Mouse (Mus musculus) mouse trophoblast stem cell (cell line): ENCODE measurements at regions not wholly inside any gene's neighbourhood (a gene's known extent, or its start where the extent isn't known, plus 50 kb on each side); places are given as distances from the start of the nearest gene placed in this dataset.

ENCODE experiments used
- in situ Hi-C, 2 experiments: fragments of 300-500 bp; cut with MseI, MboI; formaldehyde crosslinking; loops; 2 replicates in 1 of 2; 3 replicates in 1 of 2; pipeline ENCODE4 v1.15.1; 2025

DNA sequence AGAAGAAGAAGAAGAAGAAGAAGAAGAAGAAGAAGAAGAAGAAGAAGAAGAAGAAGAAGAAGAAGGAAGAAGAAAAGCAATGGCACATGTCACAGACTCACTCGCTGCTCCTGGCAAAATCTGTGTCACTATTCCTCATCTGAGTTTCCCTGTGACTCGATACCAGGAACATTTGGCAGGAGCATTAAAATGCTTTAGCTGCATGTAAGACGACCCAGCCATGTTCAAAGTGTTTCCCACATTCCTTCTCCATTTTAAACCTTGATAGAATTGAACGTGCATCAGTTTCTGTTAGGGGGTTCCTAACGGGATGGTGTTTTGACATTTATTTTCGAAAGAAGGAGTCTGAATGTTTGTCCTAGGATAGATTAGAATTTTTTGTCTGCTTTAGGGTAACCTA, 51.2 kb upstream of the Pja2 start:
- in situ Hi-C loops: loop anchor here in 1 of 2 experiments (25.0 kb wide), 1 partner anchor 346 kb away; no protein-coding TSS in a partner anchor

DNA sequence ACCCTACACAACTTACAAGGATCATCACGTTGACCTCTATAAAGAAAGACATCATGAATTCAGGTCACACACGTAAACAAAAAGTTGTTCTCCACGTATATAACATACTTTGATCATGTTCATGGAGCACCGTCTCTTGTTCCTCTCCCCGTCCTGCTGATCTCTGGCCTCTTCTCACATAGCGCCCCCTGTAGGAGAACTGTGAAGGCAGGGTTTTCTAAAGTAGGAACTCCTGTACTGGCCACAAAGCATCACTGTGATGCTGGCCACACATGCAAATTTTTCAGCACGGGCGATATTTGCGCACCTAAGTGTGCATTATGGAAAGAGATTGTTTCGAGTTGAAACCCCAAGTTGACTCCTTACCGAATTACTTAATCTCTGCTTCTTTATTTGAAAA, 51.9 kb upstream of the Pja2 start:
- in situ Hi-C loops: loop anchor here in 1 of 2 experiments (25.0 kb wide), 1 partner anchor 346 kb away; no protein-coding TSS in a partner anchor

DNA sequence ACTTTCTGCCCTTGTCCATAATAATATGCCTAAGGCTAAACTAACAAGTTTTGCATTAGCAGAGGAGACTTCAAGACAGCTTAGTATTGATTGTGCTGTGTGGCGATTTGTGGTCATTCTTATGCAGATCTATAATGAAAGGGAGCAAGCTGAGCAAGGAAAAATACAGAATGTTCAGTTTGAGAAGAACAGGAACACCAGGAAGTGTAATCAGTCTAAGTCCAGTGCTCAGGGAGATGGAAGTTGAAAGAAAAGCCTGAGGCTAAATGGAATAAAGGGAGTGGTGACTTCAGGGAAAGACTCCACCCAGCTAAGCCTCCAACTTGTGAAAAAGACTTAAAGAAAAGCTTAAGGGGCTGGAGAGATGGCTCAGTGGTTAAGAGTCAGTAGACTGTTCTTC, 58.6 kb upstream of the Pja2 start:
- in situ Hi-C loops: loop anchor here in 1 of 2 experiments (25.0 kb wide), 1 partner anchor 353 kb away; no protein-coding TSS in a partner anchor

DNA sequence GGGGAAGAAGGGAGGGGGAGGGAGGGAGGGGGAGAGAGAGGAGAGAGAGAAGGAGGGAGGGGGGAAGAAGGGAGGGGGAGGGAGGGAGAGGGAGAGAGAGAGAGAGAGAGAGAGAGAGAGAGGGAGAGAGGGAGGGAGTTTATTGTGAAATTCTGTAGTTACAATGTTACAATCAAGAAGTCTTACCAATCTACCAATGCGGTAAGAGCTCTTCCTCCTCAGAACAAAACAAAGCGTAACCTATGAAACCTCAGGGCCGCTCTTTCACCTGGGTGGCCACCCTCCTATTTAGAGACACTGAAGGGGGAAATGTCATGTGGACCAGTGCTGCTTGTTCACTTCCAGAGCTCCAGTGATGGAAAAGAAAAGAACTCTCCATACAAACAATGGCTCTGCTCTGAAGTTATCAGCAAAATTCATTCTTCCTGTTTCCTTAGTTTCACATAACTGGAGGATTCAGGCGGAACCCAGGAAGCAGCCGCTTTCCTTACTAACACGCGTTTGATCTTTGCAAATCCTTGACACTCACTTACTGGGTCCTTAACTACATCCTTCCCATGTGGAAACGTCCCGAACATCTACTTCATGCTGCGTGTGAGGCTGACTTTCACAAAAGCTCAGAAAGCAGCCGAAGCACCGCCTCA, 65.7 kb upstream of the Pja2 start:
- in situ Hi-C loops: loop anchor here in 1 of 2 experiments (25.0 kb wide), 1 partner anchor 360 kb away; no protein-coding TSS in a partner anchor

- in situ Hi-C loops: loop anchor here in 1 of 2 experiments (25.0 kb wide), 1 partner anchor 361 kb away; no protein-coding TSS in a partner anchor
Observed at GRCm38 (mm10) chr17:64398114-64398692, 66.5 kb upstream of the Pja2 start.

DNA sequence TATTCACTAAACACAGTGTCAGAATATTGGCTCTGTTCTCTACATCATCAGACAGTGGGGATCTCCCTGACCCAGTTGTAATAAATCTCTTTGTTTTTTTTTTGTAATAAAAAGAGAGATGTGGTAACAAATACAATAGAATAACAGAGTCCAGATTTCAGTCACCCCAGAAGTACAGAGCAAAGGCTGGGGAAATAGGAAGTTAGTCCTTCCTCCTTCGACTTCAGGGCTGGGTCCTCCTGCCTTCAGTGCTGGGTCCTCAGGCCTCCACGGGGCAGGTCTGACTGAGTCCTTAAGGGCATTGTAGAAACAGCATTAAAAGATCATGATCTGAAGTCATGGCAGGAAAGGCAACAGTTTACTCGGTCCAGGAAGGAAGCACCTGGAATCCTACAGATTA, 67.0 kb upstream of the Pja2 start:
- in situ Hi-C loops: loop anchor here in 1 of 2 experiments (25.0 kb wide), 1 partner anchor 361 kb away; no protein-coding TSS in a partner anchor

- in situ Hi-C loops: no loop called here
Observed at GRCm38 (mm10) chr17:64406742-64407254, 75.1 kb upstream of the Pja2 start.

DNA sequence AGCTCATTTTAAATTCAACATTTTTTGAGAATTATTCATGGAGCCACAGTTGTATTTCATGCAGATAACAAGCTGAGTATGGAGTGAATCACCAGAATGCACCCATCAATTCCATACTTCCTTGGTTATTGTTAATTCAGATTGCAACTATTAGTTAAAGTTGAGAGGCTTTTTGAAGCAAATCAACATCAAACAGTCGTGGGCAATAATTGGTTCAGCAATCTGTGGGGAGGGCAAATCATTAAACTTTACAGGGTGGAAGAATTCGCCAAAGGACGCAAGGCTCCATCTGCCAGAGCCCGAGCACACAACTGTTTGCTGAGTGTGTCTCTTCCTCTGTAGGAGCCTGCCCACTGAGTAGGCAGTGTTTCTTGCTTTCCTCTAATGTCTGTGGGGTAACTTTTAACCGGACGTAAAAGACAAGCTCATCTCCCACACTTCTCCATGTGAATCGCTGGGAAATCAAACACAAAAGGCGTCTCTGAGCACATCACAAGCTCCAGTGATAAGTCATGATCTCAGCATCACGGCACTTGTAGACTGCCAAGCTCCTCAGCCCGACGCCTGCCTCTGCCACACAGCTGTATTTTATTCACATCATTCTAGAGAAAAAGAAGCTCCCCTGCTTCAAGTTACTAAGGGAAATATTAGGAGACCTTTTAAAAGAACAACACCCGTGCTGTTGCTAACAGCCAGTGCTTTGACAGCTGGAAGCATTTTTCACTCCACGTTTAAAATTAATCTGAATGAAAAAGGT, 75.7 kb upstream of the Pja2 start:
- in situ Hi-C loops: no loop called here

DNA sequence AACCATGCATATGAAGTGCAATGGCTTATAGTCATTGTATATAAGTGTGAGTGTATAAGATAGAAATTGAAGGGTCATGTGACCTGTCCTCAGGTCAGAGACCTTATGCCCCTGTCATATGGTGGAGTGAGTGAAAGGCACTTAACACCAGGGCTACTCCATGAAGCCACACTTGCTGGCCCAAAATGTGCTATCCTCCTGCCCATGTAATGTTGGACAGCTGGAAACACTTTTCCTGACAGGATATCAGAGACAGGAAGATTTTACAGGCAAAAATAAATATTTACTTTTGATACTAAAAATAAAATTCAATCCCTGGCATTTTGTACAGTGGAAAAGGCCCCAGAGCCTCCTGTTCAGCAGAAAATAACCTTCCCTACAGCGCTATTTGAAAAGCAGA, 94.1 kb upstream of the Pja2 start:
- in situ Hi-C loops: no loop called here

DNA sequence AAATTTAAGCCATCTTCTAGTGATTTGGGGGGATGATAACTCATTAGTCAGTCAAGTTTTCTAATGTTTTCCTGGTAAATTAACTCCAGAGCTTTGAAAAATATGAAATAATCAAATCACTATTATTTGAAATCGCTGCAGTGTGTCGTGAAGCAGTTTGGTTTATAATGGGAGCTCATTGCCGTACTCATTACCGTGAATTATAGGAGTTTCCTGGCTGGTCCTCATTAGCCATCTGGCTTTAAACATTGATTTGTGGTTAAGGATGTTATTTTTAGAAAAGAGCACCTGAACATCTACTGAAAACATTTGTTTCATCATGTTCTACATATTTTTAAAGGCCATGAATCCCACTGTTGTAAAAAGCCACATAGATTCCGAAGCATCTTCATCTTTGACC, 94.8 kb upstream of the Pja2 start:
- in situ Hi-C loops: no loop called here

DNA sequence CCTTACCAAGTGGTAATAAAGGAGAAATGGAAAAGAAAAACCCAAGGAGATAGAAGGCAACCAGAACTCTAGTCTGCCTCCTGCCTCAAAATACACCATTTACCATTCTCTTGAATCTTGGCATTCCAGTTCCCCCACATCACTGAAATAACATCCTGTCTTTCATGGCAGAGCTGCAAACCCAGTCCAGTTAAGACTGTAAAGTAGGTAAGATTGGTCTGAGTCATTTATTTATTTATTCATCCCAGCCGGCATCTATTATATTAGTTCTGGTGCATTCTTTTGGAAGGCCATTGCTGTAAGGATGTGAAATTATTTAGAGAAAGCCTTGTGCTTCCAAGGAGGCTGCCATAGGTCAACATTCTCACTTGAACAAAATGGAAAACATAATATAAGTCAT, 107.9 kb upstream of the Pja2 start:
- in situ Hi-C loops: no loop called here

GRCm38 (mm10) chr17:64454736-64455135, 123.0 kb upstream of the Pja2 start:
- in situ Hi-C loops: no loop called here

DNA sequence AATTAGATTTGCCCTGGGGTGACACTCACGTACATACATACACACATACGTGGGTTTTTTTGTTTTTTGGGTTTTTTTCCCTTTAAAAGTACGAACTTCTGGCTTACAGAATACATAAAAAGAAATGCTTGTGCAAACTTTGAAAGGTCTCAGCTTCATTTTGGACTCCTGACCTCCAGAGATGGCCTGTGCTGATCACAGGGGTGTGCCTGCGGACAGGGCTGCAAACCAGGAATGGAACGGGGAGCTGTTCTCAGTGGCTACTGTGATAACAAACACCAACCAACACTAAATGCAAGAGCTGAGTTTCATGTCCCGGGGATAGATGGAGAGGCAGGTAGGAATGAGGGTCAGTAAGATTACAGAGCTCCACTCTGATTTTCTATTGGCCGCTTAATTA, 134.3 kb upstream of the Man2a1 start:
- in situ Hi-C loops: no loop called here

DNA sequence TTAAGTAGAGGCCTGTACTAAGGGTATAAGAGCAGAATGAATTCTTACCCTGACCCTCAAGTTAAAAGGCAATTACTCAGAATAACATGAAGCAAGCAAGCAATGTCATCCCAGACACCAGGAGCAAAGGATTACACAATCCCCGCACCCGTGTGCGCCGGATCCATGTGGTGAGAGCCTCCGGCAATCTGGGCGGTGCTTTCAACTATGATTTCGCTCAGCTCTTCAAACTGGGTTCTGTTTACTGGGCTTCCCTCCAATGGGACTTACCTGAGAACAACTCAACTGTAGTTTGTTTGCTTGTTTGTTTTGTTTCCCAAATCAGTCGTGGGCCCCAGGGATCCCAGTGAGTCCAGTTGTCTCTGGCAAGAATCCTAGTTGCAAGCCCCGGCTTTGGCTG, 133.8 kb upstream of the Man2a1 start:
- in situ Hi-C loops: no loop called here

DNA sequence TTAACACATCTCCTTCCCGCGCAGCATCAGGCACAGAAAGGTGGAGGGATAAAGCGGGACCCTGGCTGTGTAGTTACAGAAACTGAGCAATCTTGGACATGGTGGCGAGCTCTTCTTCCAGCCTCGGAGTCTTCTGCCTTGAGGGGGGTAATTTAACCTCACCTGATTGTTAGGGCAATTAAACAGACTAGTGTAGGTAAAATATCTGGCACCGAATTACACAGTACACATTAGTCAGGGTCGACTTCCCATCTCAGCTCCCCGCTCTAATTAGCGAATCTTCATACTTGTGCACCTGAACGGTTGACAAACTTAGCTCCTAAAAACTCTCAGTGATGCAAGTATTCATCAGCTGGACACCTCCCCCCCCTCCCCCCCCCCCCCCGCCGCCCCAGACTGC, 133.2 kb upstream of the Man2a1 start:
- in situ Hi-C loops: no loop called here

GRCm38 (mm10) chr17:64469754-64470400, 130.7 kb upstream of the Man2a1 start:
- in situ Hi-C loops: no loop called here

DNA sequence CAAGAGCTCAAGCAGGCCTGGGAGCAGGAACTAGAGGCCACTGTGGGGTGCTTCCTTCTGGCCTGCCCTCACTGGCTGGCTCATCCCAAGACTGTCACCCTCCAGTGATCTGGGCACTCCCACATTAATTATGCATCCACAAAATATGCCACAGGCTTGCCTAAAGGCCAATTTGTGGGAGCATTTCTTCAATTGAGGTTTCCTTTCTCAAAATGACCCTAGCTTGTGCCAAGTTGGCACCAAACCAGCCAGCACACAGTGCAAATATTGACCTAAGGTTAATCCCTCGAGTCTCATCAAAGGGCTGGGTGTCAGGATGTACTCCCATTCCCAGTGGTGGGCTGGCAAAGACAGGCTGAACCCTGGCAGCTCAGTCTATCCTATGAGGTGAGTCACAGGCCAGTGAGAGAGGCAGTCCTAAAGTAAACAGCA, 119.9 kb upstream of the Man2a1 start:
- in situ Hi-C loops: no loop called here

DNA sequence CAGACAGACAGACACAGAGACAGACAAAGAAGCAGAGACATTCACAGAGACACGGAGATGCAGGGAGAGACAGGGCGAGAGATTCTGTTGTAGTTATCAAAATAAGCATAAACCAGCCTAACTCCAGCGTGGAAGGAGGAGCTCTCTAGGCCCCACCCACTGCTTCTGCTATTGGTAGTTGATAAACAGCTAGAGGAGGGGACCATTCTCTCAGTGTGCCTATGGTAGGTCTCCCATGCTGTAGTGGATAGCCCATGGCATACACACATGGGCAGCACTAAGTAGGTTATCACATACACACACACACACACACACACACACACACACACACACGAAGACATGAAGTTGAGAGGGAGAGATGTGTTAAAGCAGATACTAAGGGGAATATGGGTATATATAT, 115.7 kb upstream of the Man2a1 start:
- in situ Hi-C loops: no loop called here

GRCm38 (mm10) chr17:64489769-64490335, 110.7 kb upstream of the Man2a1 start:
- in situ Hi-C loops: no loop called here

- in situ Hi-C loops: no loop called here
Observed at GRCm38 (mm10) chr17:64490664-64491063, 109.9 kb upstream of the Man2a1 start.

- in situ Hi-C loops: no loop called here
Observed at GRCm38 (mm10) chr17:64491922-64492353, 108.6 kb upstream of the Man2a1 start.
